Mouse (Mus musculus) MEL (cell line): ENCODE results near the gene Vnn1.

ENCODE experiments used
- CTCF ChIP-seq, 3 experiments: IDR thresholded peaks in 2 of 3; conservative IDR thresholded peaks in 1 of 3; 2 replicates each; pipeline ENCODE4 v1.5.1; 2011 to 2012; ENCODE audit warnings: low read length in 3 of 3, low read depth in 2 of 3, mild to moderate bottlenecking in 2 of 3, improper control_type of control experiment in 1 of 3, inconsistent platforms in 1 of 3, mixed read lengths in 1 of 3, moderate library complexity in 1 of 3; ENCODE audit not compliant: control insufficient read depth in 1 of 3, insufficient read depth in 1 of 3, poor library complexity in 1 of 3, severe bottlenecking in 1 of 3
- ELF1 ChIP-seq: IDR thresholded peaks from 2 replicates; pipeline ENCODE4 v1.6.1; 2014; ENCODE audit warnings: low read depth, mild to moderate bottlenecking, inconsistent platforms, low read length, improper control_type of control experiment, moderate library complexity
- EP300 ChIP-seq, 2 experiments: IDR thresholded peaks; 2 replicates each; pipeline ENCODE4 v1.6.1; 2011; ENCODE audit warnings: improper control_type of control experiment in 2 of 2, low read length in 2 of 2, low read depth in 1 of 2, mild to moderate bottlenecking in 1 of 2
- MAFK ChIP-seq: IDR thresholded peaks from 2 replicates; pipeline ENCODE4 v1.6.1; 2011; ENCODE audit warnings: low read depth, mild to moderate bottlenecking, low read length, improper control_type of control experiment, borderline replicate concordance
- MAX ChIP-seq: IDR thresholded peaks from 2 replicates; pipeline ENCODE4 v1.6.1; 2011; ENCODE audit warnings: low read length, improper control_type of control experiment
- NELFE ChIP-seq: IDR thresholded peaks from 2 replicates; pipeline ENCODE4 v1.6.1; 2011; ENCODE audit warnings: low read depth, low read length, improper control_type of control experiment
- NRF1 ChIP-seq: IDR thresholded peaks from 2 replicates; pipeline ENCODE4 v1.6.1; 2014; ENCODE audit warnings: low read depth, mild to moderate bottlenecking, inconsistent platforms, low read length, improper control_type of control experiment, moderate library complexity; ENCODE audit not compliant: poor library complexity, insufficient read depth, severe bottlenecking
- POLR2A ChIP-seq, 2 experiments: IDR thresholded peaks; 2 replicates each; pipeline ENCODE4 v1.6.1; 2011 to 2012; ENCODE audit warnings: low read length in 2 of 2, mild to moderate bottlenecking in 2 of 2, control low read depth in 1 of 2, improper control_type of control experiment in 1 of 2, low read depth in 1 of 2, moderate library complexity in 1 of 2; ENCODE audit not compliant: control insufficient read depth in 1 of 2, insufficient read depth in 1 of 2, poor library complexity in 1 of 2
- POLR2AphosphoS2 ChIP-seq: IDR thresholded peaks from 2 replicates; pipeline ENCODE4 v1.6.1; 2011; ENCODE audit warnings: low read length, improper control_type of control experiment
- ZNF384 ChIP-seq: IDR thresholded peaks from 2 replicates; pipeline ENCODE4 v1.6.1; 2012; ENCODE audit warnings: low read depth, mild to moderate bottlenecking, inconsistent platforms, low read length, improper control_type of control experiment

DNA sequence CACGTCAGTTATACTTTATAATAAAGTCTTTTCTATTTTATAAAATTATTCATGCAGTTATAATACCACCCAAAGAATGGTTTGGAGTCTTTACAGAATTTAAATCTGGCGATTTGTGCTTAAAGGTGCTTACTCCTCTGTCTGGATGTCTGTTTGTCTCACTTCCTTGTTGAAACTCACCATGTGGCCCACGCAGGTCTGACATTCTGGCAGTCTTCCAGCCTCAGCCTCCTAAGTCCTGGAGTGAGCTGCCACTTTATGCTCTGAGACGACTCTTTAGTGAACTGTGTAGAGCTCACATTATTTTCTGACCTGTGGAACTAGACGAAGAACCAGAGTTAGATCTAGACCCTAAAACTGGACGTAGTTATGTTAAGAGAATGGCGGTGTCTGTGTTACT lies 53.5 kb downstream of the Vnn1 start:
- no peak for TF ChIP-seq NRF1
- no peak for TF ChIP-seq NELFE
- TF ChIP-seq ELF1: no peak
- TF ChIP-seq POLR2A (IDR thresholded peaks at IDR 0.05; ENCODE audit: control insufficient read depth in 1 of 2, insufficient read depth in 1 of 2, low read depth in 1 of 2, low read length in 2 of 2, poor library complexity in 1 of 2): no peak
- TF ChIP-seq POLR2AphosphoS2: no peak
- no peak for TF ChIP-seq ZNF384
- TF ChIP-seq CTCF (IDR thresholded peaks at IDR 0.05 in 2 of 3, conservative IDR thresholded peaks at IDR 0.05 in 1 of 3; ENCODE audit: control insufficient read depth in 1 of 3, insufficient read depth in 1 of 3, low read depth in 2 of 3, low read length in 3 of 3, poor library complexity in 1 of 3, severe bottlenecking in 1 of 3): no peak
- TF ChIP-seq EP300 (IDR thresholded peaks at IDR 0.05; ENCODE audit: low read depth in 1 of 2, low read length in 2 of 2): no peak
- TF ChIP-seq MAX: no peak
- TF ChIP-seq MAFK: no peak
